Mouse (Mus musculus) midbrain, embryonic 11.5 days (tissue): ENCODE data around the gene Dab1. TPM values are rescaled to one million over a fixed set of nuclear protein-coding genes. Genes with fewer than 3 reads are reported as not detected.
A peak's percentile ranks its signal among the peaks of the same experiment; 100 is the strongest.

Experiments used
- ATAC-seq: fragments of 200-750 bp; cut with Nextera tagmentation; 2 replicates; pipeline ENCODE4 v1.8.0; 2017; ENCODE audit warnings: moderate TSS enrichment, moderate library complexity; ENCODE audit not compliant: low FRiP score
- DNase-seq: peaks from one replicate; pipeline ENCODE4 v3.0.0; 2015; ENCODE audit warnings: low spot score; ENCODE audit errors: missing footprints
- H3K27ac ChIP-seq: fragments of 300-500 bp; sonication (generic); 2 replicates; pipeline ENCODE4 v1.5.1; 2014; ENCODE audit warnings: low read depth, low read length
- H3K27me3 ChIP-seq: fragments of 300-500 bp; sonication (generic); 2 replicates; pipeline ENCODE4 v1.6.1; 2014; ENCODE audit warnings: mild to moderate bottlenecking, low read length, moderate library complexity, mixed read lengths; ENCODE audit not compliant: control insufficient read depth, insufficient read depth
- H3K36me3 ChIP-seq: fragments of 300-500 bp; sonication (generic); 2 replicates; pipeline ENCODE4 v1.6.1; 2014; ENCODE audit warnings: mild to moderate bottlenecking, low read length, moderate library complexity, mixed read lengths; ENCODE audit not compliant: control insufficient read depth, insufficient read depth
- H3K4me1 ChIP-seq: fragments of 300-500 bp; sonication (generic); 2 replicates; pipeline ENCODE4 v1.6.1; 2014; ENCODE audit warnings: low read length; ENCODE audit not compliant: control insufficient read depth, insufficient read depth
- H3K4me2 ChIP-seq: fragments of 300-500 bp; sonication (generic); 2 replicates; pipeline ENCODE4 v1.6.1; 2014; ENCODE audit warnings: mild to moderate bottlenecking, moderate library complexity
- H3K4me3 ChIP-seq: fragments of 300-500 bp; sonication (generic); 2 replicates; pipeline ENCODE4 v1.5.1; 2014; ENCODE audit warnings: low read depth, low read length
- H3K9ac ChIP-seq: fragments of 300-500 bp; sonication (generic); 2 replicates; pipeline ENCODE4 v1.6.1; 2014; ENCODE audit warnings: low read length
- H3K9me3 ChIP-seq: fragments of 300-500 bp; sonication (generic); 2 replicates; pipeline ENCODE4 v1.6.1; 2016; ENCODE audit warnings: low read length; ENCODE audit not compliant: control insufficient read depth
- WGBS: fragments of 180-500 bp; shearing (Covaris S2); extraction: QIAGEN DNeasy Blood & Tissue Kit; methylation state at CpG from one replicate; pipeline ENCODE4 v1.1.7; 2014; 5-methylcytosine and 5-hydroxymethylcytosine counted together
- polyA plus RNA-seq: library from polyadenylated mRNA; unstranded; fragments of >200 nt; fragmentation: Nextera tagmentation; extraction: Ambion mirVana; gene quantifications from 2 replicates; pipeline ENCODE4 v1.2.1, GENCODE M21; 2014

Dab1 gene
- polyA plus RNA-seq, 1 experiment from 2014 or later, result 43.2 TPM

DNA sequence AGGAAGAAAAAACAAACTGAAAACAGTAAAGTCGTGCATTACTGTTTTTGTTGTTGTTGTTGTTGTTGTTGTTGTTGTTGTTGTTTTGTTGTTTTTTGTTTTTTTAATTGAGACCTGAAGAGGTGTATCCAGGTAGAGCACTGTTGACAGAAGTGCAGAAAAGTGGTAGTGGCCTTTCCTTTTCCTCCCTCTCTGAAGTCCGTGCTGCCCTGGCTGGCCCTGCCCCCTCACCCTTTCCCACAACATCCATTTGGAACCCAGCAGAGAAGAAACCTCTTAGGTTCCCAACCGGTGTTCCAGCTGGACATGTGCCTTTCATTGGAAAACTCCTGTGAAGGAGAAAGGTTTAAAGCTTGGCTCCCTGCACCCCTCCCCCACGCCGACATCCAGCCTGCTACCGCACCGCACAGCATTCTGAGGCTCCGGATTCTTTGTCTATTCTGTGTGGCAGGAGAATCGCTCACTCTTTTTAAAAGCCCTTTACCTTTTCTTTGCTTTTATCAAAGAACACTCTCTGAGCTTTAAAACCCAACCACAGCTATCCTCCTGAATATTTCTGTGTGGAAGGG is 334.6 kb downstream of the Dab1 start:
- Histone ChIP-seq H3K4me3 (no peak overlapping the region), H3K27me3 (no peaks in the 10 kb centered on the region), H3K27ac (no peak overlapping the region), H3K36me3 (no peaks in the 10 kb centered on the region), H3K9me3 (no peaks in the 10 kb centered on the region), H3K4me2 (peak overlapping the region; percentile 22; the same call in 1 of the 2 replicates), H3K9ac (0 out of 2 replicates have a peak overlapping the region, but pooled peaks have one; percentile 4), H3K4me1 (peaks cover 2% of the 10 kb centered on the region; the same call in 1 of the 2 replicates)
- DNase-seq, result peak; percentile 89
- ATAC-seq, result no peak
- WGBS, result 16% methylated on average over 9 of the region's 9 CpGs

DNA sequence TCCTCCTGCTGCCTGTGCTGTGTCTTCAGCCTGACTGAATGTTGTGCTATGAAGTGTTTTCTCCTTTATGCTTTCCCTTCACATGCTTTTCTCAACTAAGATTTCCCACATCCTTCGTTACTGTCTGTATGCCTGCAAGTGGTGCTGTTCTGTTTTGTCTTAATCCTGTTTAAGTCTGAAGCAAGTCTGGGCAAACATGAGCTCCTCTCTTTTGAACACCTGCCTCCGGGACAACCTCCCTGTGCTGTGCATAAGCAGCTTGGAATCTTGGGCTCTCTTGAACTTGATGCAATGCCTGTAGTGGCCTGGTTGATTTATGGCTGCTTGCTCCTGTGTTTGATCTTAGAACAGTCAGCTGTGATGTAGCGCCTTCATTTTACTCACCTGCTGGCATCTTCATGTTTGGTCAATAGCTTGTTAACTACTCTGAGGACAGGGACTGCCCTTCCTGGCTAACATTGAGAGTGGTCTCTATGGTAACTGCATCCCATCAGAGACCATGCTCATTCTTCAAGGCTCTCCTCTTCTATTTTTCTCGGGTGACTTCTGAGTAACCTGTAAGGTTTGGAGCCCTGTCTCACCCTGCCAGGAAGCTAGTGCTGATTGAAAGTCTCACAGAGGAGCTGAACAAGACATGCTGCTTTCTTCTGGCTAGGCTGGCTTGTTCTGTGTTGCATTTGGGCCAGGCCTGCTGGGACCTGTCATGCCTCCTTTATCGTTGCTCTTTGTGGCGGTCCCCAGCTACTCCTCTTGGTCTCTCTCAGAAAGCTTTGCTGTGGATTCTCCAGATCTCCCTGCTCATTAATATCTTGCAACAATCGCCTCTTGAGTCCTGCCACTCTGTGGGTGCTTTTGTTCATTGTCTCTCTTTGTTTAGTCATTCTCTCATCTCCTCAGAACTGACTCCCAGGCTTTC is 342.2 kb downstream of the Dab1 start:
- Histone ChIP-seq H3K36me3 (no peaks in the 10 kb centered on the region), H3K4me3 (no peak overlapping the region), H3K4me2 (no peak overlapping the region), H3K4me1 (no peaks in the 10 kb centered on the region), H3K9me3 (no peaks in the 10 kb centered on the region), H3K9ac (no peak overlapping the region), H3K27ac (no peak overlapping the region), H3K27me3 (no peaks in the 10 kb centered on the region)
- no peak for DNase-seq
- WGBS, result 63% methylated on average over 7 of the region's 7 CpGs
- no peak for ATAC-seq

DNA sequence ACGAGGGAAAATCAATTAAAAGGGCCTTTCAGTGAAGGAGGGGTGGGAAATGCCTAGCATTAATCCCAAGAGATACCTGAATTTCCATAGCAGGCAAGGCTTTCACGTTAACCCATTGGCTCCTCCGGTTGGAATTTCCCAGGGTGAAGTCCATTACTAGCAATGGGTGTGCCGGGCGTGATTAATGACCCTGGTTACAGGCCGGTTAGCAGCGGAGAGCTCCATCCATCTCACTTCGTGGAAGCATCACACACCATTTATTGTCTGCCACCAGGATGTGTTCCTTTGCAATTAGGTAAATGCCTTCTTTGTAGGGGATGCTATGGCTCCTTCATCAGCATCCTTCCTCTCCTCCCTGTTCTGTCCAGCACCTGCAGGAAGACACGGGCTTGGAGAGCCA is 350.7 kb downstream of the Dab1 start:
- no peaks in the 10 kb centered on the region for H3K27me3 ChIP-seq
- no peaks in the 10 kb centered on the region for H3K36me3 ChIP-seq
- no peak for DNase-seq
- no peak overlapping the region for H3K9ac ChIP-seq
- H3K4me3 ChIP-seq, result no peak overlapping the region
- H3K4me2 ChIP-seq, result no peak overlapping the region
- H3K27ac ChIP-seq, result no peak overlapping the region
- ATAC-seq, result no peak
- no peaks in the 10 kb centered on the region for H3K9me3 ChIP-seq
- 86% methylated on average over 9 of the region's 9 CpGs for WGBS
- no peaks in the 10 kb centered on the region for H3K4me1 ChIP-seq

DNA sequence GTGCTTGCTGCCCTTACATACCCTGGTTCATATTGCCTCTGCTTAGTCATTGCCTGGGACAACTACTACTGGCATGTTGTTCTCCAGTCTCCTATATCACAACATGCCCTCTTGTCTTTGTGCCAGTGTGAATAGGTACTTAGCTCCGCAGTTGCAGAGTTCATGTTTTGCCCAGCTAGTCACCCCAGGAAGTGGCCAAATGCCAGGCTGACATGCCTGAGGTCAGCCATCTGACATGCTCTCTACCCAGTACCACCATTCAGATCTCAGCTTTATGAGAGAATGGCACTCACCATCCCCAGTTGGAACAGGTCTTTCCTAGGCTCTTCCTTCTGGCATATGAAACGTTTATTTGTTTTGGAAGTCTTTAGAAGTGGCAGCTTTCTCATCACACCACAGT is 355.4 kb downstream of the Dab1 start:
- no peaks in the 10 kb centered on the region for H3K4me1 ChIP-seq
- H3K9ac ChIP-seq, result no peak overlapping the region
- WGBS, result 88% methylated on average over 2 of the region's 2 CpGs
- no peaks in the 10 kb centered on the region for H3K27me3 ChIP-seq
- ATAC-seq (no peak), DNase-seq (no peak)
- no peaks in the 10 kb centered on the region for H3K36me3 ChIP-seq
- no peak overlapping the region for H3K4me3 ChIP-seq
- H3K27ac ChIP-seq, result no peak overlapping the region
- no peaks in the 10 kb centered on the region for H3K9me3 ChIP-seq
- no peak overlapping the region for H3K4me2 ChIP-seq

DNA sequence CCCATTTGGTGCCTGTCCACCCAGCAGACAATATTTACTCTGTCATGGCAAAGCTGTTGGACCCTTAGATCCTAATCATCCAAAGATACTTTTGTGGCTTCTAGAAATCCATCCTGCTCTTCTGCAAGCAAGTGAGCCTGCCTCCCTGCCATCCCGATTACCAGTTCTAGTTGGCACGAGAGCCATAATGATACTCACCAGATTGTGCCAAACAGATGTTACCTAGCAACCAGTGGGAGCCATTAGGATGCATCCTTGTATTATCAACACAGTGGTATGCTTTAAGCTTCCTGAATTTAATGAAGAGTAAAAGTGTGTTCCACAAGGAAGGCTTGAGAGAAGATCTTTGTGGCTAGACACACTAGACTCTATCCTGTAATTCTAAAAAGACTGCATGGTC is 355.8 kb downstream of the Dab1 start:
- no peaks in the 10 kb centered on the region for H3K36me3 ChIP-seq
- H3K9me3 ChIP-seq, result no peaks in the 10 kb centered on the region
- no peaks in the 10 kb centered on the region for H3K27me3 ChIP-seq
- 84% methylated on average over 2 of the region's 2 CpGs for WGBS
- no peak overlapping the region for H3K27ac ChIP-seq
- DNase-seq, result no peak
- H3K4me1 ChIP-seq, result no peaks in the 10 kb centered on the region
- no peak for ATAC-seq
- no peak overlapping the region for H3K9ac ChIP-seq
- H3K4me2 ChIP-seq, result no peak overlapping the region
- H3K4me3 ChIP-seq, result no peak overlapping the region

DNA sequence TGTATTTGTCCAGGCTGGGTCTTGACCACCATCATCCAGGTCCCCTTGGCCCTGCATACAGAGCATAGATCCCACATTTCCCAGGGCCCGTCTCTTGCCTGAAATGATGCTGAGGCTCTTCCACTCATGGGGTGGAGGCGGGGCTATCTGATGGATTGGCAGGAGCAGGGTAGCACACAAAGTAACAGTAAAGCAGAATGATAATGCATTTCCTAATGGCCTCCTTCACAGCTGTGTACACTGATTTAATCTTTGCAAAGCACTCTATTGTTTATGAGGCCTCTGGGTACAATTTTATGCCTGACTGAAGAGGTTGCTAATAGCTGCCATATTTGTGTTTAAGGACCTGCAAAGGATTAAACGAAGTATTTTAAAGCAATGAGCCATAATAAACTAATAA is 374.7 kb downstream of the Dab1 start:
- DNase-seq, result no peak
- Histone ChIP-seq H3K9me3 (no peaks in the 10 kb centered on the region), H3K36me3 (no peaks in the 10 kb centered on the region), H3K9ac (no peak overlapping the region), H3K4me3 (no peak overlapping the region), H3K4me1 (no peaks in the 10 kb centered on the region; the same call in 1 of the 2 replicates), H3K27ac (no peak overlapping the region), H3K4me2 (no peak overlapping the region), H3K27me3 (no peaks in the 10 kb centered on the region)
- 72% methylated on average over 3 of the region's 3 CpGs for WGBS
- ATAC-seq, result no peak

DNA sequence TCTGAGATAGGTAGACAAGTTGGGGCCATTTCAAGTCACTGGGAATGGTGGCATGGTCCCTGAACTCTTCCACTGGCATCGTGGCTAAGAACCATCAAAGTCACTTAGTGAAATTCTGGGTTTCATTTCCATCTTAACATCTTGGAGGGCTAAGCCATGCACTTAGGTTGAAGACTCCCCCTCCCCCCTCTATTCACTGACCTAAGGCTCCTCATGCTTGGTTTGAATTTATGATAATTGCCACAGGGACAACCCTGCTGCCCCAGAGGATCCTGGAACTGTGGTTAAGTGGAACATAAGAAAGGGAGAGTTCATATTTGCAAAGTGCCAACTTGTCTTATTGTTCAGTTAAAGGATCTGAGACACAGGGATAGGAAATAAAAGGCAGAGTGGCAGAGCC is 375.2 kb downstream of the Dab1 start:
- ATAC-seq (no peak), DNase-seq (no peak)
- Histone ChIP-seq H3K9ac (no peak overlapping the region), H3K4me2 (no peak overlapping the region), H3K27me3 (no peaks in the 10 kb centered on the region), H3K4me3 (no peak overlapping the region), H3K4me1 (no peaks in the 10 kb centered on the region; the same call in 1 of the 2 replicates), H3K27ac (no peak overlapping the region), H3K9me3 (no peaks in the 10 kb centered on the region), H3K36me3 (no peaks in the 10 kb centered on the region)
- whole genome bisulfite sequencing, result 74% methylated on average over 1 of the region's 1 CpGs

DNA sequence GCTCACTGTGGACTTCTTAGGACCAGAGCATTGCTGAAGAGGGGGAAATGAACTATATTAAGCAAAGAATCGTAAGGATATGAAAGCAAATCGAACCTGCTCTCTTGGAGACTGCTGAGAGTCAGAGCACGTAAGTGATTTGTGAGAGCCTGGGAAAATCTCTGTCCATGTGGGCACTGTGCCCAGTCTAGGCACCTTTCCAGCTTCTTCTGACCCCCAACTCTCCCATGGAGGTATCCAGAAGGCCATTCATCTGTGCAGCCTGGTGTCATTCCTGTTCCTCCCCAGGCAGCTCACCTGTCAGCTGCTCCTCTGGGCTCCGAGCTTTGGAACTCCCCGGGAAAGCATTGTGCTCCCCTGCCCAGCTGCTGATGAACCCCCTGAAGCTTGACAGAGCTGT is 389.2 kb downstream of the Dab1 start:
- 81% methylated on average over 5 of the region's 5 CpGs for WGBS

DNA sequence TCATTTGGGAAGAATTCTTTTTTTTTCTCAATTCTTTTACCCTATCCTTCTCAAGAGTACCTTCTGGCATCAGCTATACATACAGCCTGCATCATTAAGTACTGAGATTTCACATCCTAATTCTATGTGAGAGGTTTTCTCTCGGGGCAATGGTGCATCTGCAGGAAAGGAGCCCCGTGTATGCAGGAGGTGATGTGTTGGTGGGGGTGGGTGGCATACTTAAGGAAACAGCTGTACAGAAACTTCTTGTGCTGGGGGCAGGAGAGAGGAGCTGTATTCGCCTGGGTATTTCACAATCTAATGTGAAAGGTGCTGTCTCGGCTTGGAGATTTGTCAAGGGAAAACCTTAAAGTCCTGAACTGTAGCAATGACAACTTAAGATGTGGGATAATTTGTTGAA is 392.5 kb downstream of the Dab1 start:
- Histone ChIP-seq H3K9ac (no peak overlapping the region), H3K4me2 (no peak overlapping the region), H3K9me3 (no peaks in the 10 kb centered on the region), H3K36me3 (no peaks in the 10 kb centered on the region), H3K27ac (no peak overlapping the region), H3K4me1 (no peaks in the 10 kb centered on the region), H3K4me3 (no peak overlapping the region), H3K27me3 (no peaks in the 10 kb centered on the region)
- 81% methylated on average over 4 of the region's 4 CpGs for WGBS
- ATAC-seq, result no peak
- no peak for DNase-seq

More for the DNA sequence above, 389.2 kb downstream of the Dab1 start:
- no peaks in the 10 kb centered on the region for H3K36me3 ChIP-seq
- H3K4me3 ChIP-seq, result no peak overlapping the region
- no peaks in the 10 kb centered on the region for H3K4me1 ChIP-seq
- no peak overlapping the region for H3K27ac ChIP-seq
- no peak overlapping the region for H3K4me2 ChIP-seq
- no peaks in the 10 kb centered on the region for H3K9me3 ChIP-seq
- H3K9ac ChIP-seq, result no peak overlapping the region
- no peak for DNase-seq
- ATAC-seq, result no peak
- no peaks in the 10 kb centered on the region for H3K27me3 ChIP-seq
